Comparison of ENCODE assay signal across 20 mouse cellular contexts in the genomic region with DNA sequence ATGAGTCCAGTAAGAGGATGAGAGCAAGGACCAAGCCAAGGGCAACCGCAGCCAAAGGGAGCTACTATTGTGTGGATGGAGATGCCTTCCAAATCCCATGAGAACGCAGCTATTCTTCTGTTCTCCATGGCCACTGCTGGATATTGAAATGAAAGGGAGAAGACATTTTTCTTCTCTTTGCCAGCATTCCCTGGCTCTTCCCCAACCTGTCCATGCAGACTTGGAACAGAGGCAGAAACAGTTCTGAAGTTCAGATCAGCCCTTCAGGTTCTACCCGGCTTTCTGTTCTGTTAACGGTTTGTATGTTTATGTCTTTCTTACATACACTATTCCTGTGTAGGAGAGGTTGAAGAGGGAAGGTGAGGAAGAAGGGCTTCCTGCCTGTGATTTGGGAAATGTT. TPM values are rescaled to one million over a fixed set of nuclear protein-coding genes. Genes with fewer than 3 reads are reported as not detected.
"Had no signal": no experiment of that assay in that cellular context is flagged by ENCODE, and none has a peak within 500 bp of the region (broad histone marks: within the 10 kb centered on the region; RNA-seq: fewer than 3 reads in every experiment).

No protein-coding gene starts in this region.

- H3K36me3 ChIP-seq: limb, embryonic 10.5 days; limb, embryonic 13.5 days; liver, embryonic 12.5 days; liver, embryonic 15.5 days; lung, embryonic 15.5 days; midbrain, embryonic 10.5 days; midbrain, embryonic 13.5 days had no signal

- H3K9me3 ChIP-seq: limb, embryonic 10.5 days; limb, embryonic 13.5 days; liver, embryonic 12.5 days; liver, embryonic 15.5 days; lung, embryonic 15.5 days; midbrain, embryonic 10.5 days; midbrain, embryonic 13.5 days had no signal

- H3K27ac ChIP-seq: kidney, postnatal 0 days; layer of hippocampus, adult 2 months; limb, embryonic 10.5 days; limb, embryonic 13.5 days; liver, embryonic 12.5 days; liver, embryonic 15.5 days; lung, embryonic 15.5 days; midbrain, embryonic 10.5 days; midbrain, embryonic 13.5 days; stomach, postnatal 0 days had no signal

- DNase-seq: kidney, postnatal 25 days; layer of hippocampus, adult 9-11 months; liver; lung, adult 18-20 months; lung, postnatal 10 days; lung, postnatal 36 days; right cerebral cortex, postnatal 4 days; thymus, postnatal 36 days had no signal

- H3K9ac ChIP-seq: limb, embryonic 13.5 days; liver, embryonic 12.5 days; liver, embryonic 15.5 days; lung, embryonic 15.5 days; midbrain, embryonic 13.5 days had no signal

- H3K4me3 ChIP-seq: layer of hippocampus, adult 2 months; limb, embryonic 10.5 days; limb, embryonic 13.5 days; liver, embryonic 12.5 days; liver, embryonic 15.5 days; lung, embryonic 15.5 days; midbrain, embryonic 10.5 days; midbrain, embryonic 13.5 days had no signal

- H3K4me2 ChIP-seq: limb, embryonic 13.5 days; liver, embryonic 12.5 days; liver, embryonic 15.5 days; lung, embryonic 15.5 days; midbrain, embryonic 13.5 days had no signal

- ATAC-seq: liver, embryonic 12.5 days; midbrain, embryonic 13.5 days; midbrain, embryonic 16.5 days had no signal

RNA-seq across cellular contexts. Expression of gene Prune2, which starts 3.1 kb away (rescaled TPM):
- total RNA-seq: monocyte, adult 5-6 weeks had no signal
